Mouse (Mus musculus) midbrain, postnatal 0 days (tissue): ENCODE data around the gene Rabl6. TPM values are rescaled to one million over a fixed set of nuclear protein-coding genes. Genes with fewer than 3 reads are reported as not detected.

Source experiments
- ATAC-seq: fragments of 200-750 bp; cut with Nextera tagmentation; 2 replicates; pipeline ENCODE4 v1.8.0; 2017; ENCODE audit warnings: moderate number of reproducible peaks, mild to moderate bottlenecking, moderate TSS enrichment, moderate library complexity; ENCODE audit not compliant: low FRiP score
- DNase-seq: peaks from one replicate; pipeline ENCODE4 v3.0.0-alpha.2; 2015; ENCODE audit warnings: low spot score
- H3K27ac ChIP-seq: fragments of 300-500 bp; sonication (generic); 2 replicates; pipeline ENCODE4 v1.5.1; 2014; ENCODE audit warnings: low read depth, mild to moderate bottlenecking, low read length, mixed read lengths
- H3K27me3 ChIP-seq: fragments of 300-500 bp; sonication (generic); 2 replicates; pipeline ENCODE4 v1.6.1; 2014; ENCODE audit warnings: low read length, control low read depth, mixed read lengths; ENCODE audit not compliant: insufficient read depth
- H3K36me3 ChIP-seq: fragments of 300-500 bp; sonication (generic); 2 replicates; pipeline ENCODE4 v1.6.1; 2014; ENCODE audit warnings: low read length, control low read depth, mixed read lengths; ENCODE audit not compliant: insufficient read depth
- H3K4me1 ChIP-seq: fragments of 300-500 bp; sonication (generic); 2 replicates; pipeline ENCODE4 v1.6.1; 2014; ENCODE audit warnings: mild to moderate bottlenecking, control low read depth, antibody characterized with exemption, low read length, mixed read lengths; ENCODE audit not compliant: insufficient read depth
- H3K4me2 ChIP-seq: fragments of 300-500 bp; sonication (generic); 2 replicates; pipeline ENCODE4 v1.6.1; 2014; ENCODE audit warnings: low read depth, mild to moderate bottlenecking, low read length, mixed read lengths; ENCODE audit not compliant: poor library complexity, severe bottlenecking
- H3K4me3 ChIP-seq: fragments of 300-500 bp; sonication (generic); 2 replicates; pipeline ENCODE4 v1.5.1; 2014; ENCODE audit warnings: low read depth, mild to moderate bottlenecking, low read length, moderate library complexity
- H3K9ac ChIP-seq: fragments of 300-500 bp; sonication (generic); replicated peaks from 2 replicates; pipeline ENCODE4 v1.6.1; 2014; ENCODE audit warnings: mild to moderate bottlenecking, low read length, moderate library complexity, mixed read lengths; ENCODE audit not compliant: poor library complexity, severe bottlenecking
- H3K9me3 ChIP-seq: fragments of 300-500 bp; sonication (generic); 2 replicates; pipeline ENCODE4 v1.6.1; 2016; ENCODE audit warnings: low read length, control low read depth
- CTCF ChIP-seq: IDR thresholded peaks from 2 replicates; pipeline ENCODE4 v1.5.1; 2016; ENCODE audit warnings: antibody characterized with exemption, mild to moderate bottlenecking
- whole genome bisulfite sequencing: fragments of 180-500 bp; shearing (Covaris S2); extraction: QIAGEN DNeasy Blood & Tissue Kit; methylation state at CpG from one replicate; pipeline ENCODE4 v1.1.7; 2014; 5-methylcytosine and 5-hydroxymethylcytosine counted together
- polyA plus RNA-seq: library from polyadenylated mRNA; unstranded; fragments of >200 nt; fragmentation: Nextera tagmentation; extraction: Ambion mirVana; gene quantifications from 2 replicates; pipeline ENCODE4 v1.2.1, GENCODE M21; 2015
- total RNA-seq: library from RNA; depleted of rRNA; stranded (reverse); fragments of >200 nt; gene quantifications from 2 replicates; pipeline ENCODE4 v1.2.3, GENCODE M21; 2014

Gene Rabl6
- total and polyA plus RNA-seq, 2 experiments from 2014 or later, result 61.2 to 98.0 TPM

DNA sequence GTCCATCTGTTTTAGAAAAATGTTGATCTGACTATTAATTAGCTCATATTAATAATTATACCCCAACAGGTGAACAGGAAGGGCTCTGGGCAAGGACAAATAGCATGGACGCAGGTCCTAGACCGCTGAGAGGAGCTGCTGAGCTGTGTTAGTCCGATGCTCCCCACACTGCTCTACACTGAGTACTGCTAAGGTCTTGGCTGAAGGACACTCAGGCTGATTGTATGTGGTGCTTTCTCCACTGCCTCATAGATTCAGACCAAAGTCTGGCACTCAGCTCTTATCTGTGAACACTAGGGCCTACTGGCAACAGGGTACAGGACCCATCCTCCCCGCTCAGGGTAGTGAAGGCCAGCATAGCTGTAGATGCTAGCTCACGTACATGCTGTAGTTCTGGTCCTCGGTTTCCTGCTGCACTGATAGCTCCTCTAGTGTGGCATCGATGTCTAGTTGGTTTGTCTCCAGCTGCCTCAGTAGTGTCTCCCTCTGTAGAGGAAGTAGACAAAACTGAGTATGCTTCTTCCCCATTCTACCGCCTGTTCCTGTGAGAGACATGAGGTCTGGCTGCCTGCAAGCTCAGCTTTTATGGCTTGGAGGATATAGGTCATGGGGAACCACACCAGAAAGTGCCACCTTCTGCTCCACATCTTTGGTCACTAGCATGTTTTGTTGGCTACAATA, 20.0 kb downstream of the Rabl6 start:
- 95% methylated on average over 8 of the region's 8 CpGs for WGBS
- Histone ChIP-seq H3K4me2 (no peak overlapping the region), H3K9me3 (no peaks in the 10 kb centered on the region), H3K36me3 (peaks cover 60% of the 10 kb centered on the region), H3K4me1 (no peaks in the 10 kb centered on the region), H3K4me3 (no peak overlapping the region), H3K27me3 (no peaks in the 10 kb centered on the region), H3K27ac (no peak overlapping the region), H3K9ac (no peak overlapping the region)
- DNase-seq (no peak), ATAC-seq (no peak)
- TF ChIP-seq CTCF, result no peak

- Histone ChIP-seq H3K4me2 (no peak overlapping the region), H3K9ac (no peak overlapping the region), H3K27ac (no peak overlapping the region), H3K27me3 (no peaks in the 10 kb centered on the region), H3K9me3 (no peaks in the 10 kb centered on the region), H3K4me1 (peaks cover 5% of the 10 kb centered on the region), H3K4me3 (no peak overlapping the region), H3K36me3 (peaks cover 51% of the 10 kb centered on the region)
- ATAC-seq (no peak), DNase-seq (no peak)
- no peak for TF ChIP-seq CTCF
- 92% methylated on average over 8 of the region's 8 CpGs for WGBS
Measured at GRCm38 (mm10) chr2:25587290-25587689, 21.0 kb downstream of the Rabl6 start.

GRCm38 (mm10) chr2:25585601-25586000, 22.7 kb downstream of the Rabl6 start:
- 85% methylated on average over 3 of the region's 3 CpGs for whole genome bisulfite sequencing
- no peak overlapping the region for H3K4me2 ChIP-seq
- no peak for ATAC-seq

DNA sequence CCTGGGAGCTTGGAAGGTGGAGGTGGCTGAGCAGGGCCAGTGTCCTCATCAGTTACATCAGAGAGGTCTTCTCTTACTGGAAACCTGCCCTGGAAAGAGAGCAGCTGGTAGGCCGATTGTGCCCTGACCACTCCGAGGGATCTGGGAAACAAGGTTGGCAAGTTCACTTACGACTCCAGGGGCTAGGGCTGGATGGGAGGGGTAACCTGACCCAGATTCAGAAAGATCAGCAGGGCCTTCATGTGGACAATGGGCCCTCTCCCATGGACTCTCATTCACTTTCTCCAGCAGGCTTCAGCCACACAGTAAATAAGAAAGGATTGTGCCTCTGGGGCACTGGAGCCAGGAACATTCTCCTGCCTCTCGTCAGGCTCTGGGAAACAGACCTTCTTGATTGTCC, 23.5 kb downstream of the Rabl6 start:
- no peak for DNase-seq
- 93% methylated on average over 4 of the region's 4 CpGs for WGBS

More at GRCm38 (mm10) chr2:25585601-25586000, 22.7 kb downstream of the Rabl6 start:
- H3K9me3 ChIP-seq, result no peaks in the 10 kb centered on the region
- no peak overlapping the region for H3K4me3 ChIP-seq
- peaks cover 35% of the 10 kb centered on the region for H3K36me3 ChIP-seq
- no peak overlapping the region for H3K9ac ChIP-seq
- H3K4me1 ChIP-seq, result peaks cover 15% of the 10 kb centered on the region
- DNase-seq, result no peak
- H3K27ac ChIP-seq, result no peak overlapping the region
- no peak for TF ChIP-seq CTCF
- peaks cover under 1% of the 10 kb centered on the region; the same call in 1 of the 2 replicates for H3K27me3 ChIP-seq

GRCm38 (mm10) chr2:25584152-25584551, 24.2 kb downstream of the Rabl6 start:
- peaks cover 38% of the 10 kb centered on the region for H3K36me3 ChIP-seq
- H3K4me3 ChIP-seq, result no peak overlapping the region
- DNase-seq, result no peak
- no peak for TF ChIP-seq CTCF
- no peak overlapping the region for H3K4me2 ChIP-seq
- WGBS, result 94% methylated on average over 3 of the region's 3 CpGs
- H3K27ac ChIP-seq, result no peak overlapping the region
- H3K9me3 ChIP-seq, result no peaks in the 10 kb centered on the region
- H3K9ac ChIP-seq, result no peak overlapping the region
- ATAC-seq, result no peak
- peaks cover 15% of the 10 kb centered on the region for H3K27me3 ChIP-seq
- H3K4me1 ChIP-seq, result peaks cover 22% of the 10 kb centered on the region

More for the DNA sequence above, 23.5 kb downstream of the Rabl6 start:
- no peak for ATAC-seq
- Histone ChIP-seq H3K27me3 (peaks cover 8% of the 10 kb centered on the region), H3K9ac (no peak overlapping the region), H3K4me2 (no peak overlapping the region), H3K4me1 (peaks cover 19% of the 10 kb centered on the region), H3K27ac (no peak overlapping the region), H3K9me3 (no peaks in the 10 kb centered on the region), H3K4me3 (no peak overlapping the region), H3K36me3 (peaks cover 32% of the 10 kb centered on the region)
- no peak for TF ChIP-seq CTCF

DNA sequence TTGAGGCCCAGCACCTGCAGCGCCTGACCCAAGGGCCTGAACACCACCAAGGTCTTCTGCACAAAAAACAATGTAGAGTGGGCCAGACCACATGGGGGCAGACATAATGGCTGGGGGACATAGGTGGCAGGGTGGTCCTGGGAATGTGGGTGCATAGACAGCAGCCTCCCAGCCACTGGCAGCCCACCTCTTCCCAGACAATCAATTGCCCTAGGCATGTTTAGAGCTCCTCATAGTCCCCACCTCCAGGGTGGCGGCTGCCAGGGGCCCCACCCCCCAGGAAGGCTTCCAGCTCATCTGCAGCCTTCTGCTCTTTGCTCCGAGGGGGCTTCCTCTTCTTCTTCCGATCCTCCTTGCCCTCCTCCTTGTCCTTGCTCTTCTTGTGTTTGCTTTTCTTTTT, 24.8 kb downstream of the Rabl6 start:
- no peak overlapping the region for H3K4me3 ChIP-seq
- no peak overlapping the region for H3K27ac ChIP-seq
- H3K9ac ChIP-seq, result no peak overlapping the region
- WGBS, result 77% methylated on average over 4 of the region's 4 CpGs
- ATAC-seq (no peak), DNase-seq (no peak)
- H3K36me3 ChIP-seq, result peaks cover 44% of the 10 kb centered on the region
- H3K4me1 ChIP-seq, result peaks cover 22% of the 10 kb centered on the region
- no peak overlapping the region for H3K4me2 ChIP-seq
- H3K9me3 ChIP-seq, result no peaks in the 10 kb centered on the region
- TF ChIP-seq CTCF, result no peak
- peaks cover 21% of the 10 kb centered on the region for H3K27me3 ChIP-seq
